Mouse (Mus musculus) cerebellum, adult 18-20 months (tissue): ENCODE results near the gene Tbc1d2.
"Not testable (repeated sequence)": the region's sequence is repeated elsewhere in the genome, so short reads cannot be mapped to it uniquely, and the experiment has no call there.

Experiments used
- DNase-seq, 2 experiments: peaks; one replicate each; pipeline ENCODE4 v3.0.0; 2021

Tbc1d2 gene

DNA sequence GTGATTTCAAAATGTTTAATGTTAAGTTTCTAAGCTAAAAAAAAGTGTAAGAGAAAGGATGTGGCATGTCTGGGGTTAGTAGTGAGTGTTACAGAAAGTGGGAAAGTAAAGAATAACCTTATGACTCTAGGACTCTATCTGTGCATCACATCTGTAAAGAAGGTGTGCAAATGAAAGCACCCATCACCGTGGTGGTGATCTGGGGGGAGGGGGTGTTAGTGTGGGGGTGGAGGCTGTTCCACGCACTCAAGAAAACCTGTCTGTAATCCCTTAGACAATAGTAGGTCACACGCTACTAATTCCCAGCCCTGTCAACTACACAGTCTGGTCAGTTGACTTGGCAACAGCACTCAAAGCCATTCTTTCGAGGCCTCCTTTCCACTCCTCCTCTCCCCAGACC lies 8.7 kb downstream of the Tbc1d2 start:
- no peak for DNase-seq

DNA sequence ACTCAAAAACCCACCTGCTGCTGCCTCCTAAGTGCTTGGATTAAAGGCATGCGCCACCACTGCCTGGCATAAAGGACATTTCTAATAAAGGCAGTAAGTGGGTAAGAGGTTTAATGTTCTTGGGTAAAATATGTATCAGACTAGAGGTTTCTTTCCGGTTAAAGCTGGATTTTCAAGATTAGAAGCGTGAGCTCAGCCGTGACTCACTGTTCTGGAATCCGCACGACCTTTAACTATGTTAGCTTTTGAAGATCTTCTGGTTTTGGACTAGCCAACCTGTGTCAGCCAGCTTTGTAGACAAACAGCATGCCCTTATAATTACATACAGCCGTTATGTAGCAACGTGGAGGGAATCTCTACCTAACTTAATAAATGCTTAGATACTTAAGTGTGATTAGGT lies 10.1 kb downstream of the Tbc1d2 start:
- DNase-seq = no peak

DNA sequence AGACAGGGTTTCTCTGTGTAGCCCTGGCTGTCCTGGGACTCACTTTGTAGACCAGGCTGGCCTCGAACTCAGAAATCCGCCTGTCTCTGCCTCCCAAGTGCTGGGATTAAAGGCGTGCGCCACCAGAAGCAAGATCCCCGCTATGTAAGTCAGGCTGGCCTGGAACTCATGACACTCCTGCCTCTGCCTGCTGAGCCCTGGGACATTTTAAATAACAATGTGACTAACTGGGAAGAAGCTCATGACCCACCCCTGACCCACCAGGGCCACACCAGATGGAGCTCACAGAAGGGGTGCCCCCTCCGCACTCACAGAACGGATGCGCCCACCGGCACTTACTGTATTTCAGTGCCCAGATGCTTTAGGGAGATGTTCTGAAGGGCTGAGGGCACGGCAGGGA lies 12.8 kb downstream of the Tbc1d2 start:
- DNase-seq = not testable (repeated sequence)

DNA sequence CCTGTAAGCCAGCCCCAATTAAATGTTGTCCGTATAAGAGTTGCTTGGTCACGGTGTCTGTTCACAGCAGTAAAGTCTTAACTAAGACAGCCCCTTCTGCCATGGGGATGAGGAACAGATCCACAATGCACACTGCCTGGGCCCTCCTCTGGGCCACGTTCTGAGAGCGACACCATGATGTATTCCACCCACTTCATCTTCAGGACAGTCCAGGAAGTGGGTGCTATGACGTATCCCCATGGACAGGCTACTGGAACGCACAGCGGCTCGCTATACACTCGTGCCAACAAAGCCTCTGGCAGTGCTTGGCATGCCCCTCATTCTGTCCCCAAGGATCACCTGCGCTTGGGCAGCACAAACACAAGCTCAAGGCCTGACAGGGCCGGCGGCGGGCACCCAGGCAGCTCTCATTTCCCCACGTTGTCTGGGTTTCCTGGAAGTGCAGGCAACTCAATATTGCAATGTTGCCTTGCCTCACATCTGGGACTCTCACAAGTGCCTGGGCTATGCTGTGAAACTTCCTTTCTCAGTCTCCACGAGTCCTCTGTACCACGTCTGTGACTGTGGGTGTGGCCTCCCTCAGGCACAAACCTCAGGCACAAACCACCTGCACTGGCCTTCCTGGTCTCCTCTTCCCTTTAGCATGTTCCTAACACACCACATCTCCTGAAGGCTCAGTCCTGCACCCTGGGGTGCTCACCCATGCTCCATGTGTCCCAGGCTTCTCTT lies 14.1 kb downstream of the Tbc1d2 start:
- DNase-seq = no peak

DNA sequence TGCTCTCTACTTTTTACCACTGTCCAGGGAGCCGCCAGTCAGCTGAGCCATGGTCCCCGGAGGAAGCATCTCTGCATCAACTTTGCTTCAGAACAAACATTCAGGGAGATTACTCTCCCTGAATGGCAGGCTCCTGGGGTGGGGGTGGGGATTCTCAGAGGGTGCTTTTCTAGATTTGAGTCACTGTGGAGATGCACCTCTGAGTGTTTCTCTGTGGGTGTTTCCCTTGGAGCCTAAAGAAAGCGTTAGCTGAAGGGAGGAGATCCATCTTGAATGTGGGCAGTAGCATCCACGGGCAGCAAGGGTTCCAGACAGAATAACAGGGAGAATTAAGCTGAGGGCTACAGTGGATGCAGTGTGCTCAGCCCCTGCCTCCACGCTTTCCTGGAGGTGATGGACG lies 15.1 kb downstream of the Tbc1d2 start:
- no peak for DNase-seq

DNA sequence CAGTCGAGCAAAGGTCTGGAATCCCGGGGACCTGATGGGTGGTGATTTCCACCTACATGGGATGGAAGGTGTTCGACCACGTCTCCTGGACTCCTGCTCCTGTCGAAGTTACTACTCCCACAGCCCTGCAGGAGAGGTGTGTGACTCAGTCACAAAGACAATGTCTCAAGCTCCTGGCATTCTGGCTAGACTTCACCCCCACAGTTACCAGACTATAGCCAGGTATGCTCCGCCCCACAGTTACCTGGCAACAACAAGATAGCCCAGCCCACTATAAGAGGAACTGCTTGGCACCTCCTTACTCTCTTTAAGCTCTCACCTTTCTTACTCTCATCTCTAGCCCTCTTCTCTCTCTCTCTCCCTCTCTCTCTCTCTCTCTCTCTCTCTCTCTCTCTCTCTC lies 16.4 kb downstream of the Tbc1d2 start:
- DNase-seq = not testable (repeated sequence)

DNA sequence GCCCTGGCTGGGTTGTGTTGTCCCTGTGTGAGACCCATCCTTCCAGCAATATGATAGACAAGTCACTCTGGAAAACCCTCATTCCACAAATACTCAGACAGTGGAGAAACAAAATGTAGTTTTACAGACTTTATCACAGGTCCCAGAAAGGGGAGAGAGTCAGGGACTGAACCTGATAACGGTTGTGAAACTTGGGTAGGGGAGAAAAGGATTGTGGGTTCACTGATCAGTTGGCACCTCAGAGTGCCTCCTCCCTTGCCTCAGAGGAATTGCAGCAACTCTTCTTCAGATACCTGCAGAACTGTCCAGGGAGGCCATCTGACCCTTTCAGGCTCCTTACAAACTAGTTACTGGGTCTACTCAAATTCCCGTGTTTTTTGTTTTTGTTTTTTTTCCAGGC lies 17.5 kb downstream of the Tbc1d2 start:
- DNase-seq = no peak

DNA sequence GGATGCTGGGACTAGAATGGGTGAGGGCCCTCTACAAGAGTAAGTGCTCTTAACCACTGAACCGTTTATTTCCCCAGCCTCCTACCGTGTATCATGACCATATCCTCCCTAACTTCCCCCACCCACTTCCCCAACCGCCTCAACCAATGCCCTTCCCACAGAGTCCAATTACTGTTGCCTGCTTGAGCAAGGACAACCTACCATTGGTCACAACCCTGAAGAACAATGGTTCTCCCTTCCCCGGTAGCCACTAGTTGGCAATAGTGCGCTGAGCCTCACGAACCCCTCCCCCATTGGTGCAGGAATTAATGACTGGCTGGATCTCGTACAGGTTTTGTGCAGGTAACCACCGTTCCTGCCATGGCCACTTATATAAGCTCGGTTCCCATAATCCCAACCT lies 19.6 kb downstream of the Tbc1d2 start:
- DNase-seq = no peak

DNA sequence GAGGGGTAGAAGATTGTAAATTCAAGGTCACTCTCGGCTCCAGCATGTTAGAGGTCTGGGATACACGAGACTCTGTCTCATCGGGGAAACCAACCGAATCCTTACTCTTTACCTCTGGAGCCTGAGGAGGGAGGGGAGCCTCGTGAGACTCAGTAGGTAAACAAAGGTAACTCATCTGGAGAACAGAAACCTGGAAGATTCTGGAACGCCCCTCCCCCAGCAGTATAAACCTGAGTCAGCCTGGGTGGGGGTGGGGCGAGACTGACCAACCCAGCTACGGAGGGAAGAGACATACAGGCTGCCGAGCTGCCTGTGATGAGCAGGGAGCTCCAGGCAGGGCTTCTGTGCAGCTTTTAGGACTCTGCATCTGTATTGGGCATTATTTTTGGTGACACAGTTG lies 21.1 kb downstream of the Tbc1d2 start:
- no peak for DNase-seq

DNA sequence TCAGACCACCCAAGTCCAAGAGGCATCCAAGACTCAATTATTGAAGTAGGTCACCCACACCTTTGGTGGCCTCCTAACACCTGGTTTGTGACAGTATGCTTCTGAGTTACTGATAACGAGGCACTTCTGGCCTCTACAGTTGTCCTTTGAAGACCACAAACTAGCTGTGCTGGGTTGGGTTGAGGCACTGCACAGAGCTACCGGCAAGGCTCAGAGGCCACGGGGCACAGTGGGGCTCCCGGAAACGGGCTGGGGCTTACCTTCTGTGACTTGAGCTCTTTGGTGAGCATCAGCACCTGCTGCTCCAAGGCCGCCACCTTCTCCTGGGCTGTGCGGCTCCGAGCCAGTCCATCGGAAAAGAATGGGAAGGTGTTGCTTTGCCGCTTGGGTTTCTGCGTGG lies 21.9 kb downstream of the Tbc1d2 start:
- no peak for DNase-seq

DNA sequence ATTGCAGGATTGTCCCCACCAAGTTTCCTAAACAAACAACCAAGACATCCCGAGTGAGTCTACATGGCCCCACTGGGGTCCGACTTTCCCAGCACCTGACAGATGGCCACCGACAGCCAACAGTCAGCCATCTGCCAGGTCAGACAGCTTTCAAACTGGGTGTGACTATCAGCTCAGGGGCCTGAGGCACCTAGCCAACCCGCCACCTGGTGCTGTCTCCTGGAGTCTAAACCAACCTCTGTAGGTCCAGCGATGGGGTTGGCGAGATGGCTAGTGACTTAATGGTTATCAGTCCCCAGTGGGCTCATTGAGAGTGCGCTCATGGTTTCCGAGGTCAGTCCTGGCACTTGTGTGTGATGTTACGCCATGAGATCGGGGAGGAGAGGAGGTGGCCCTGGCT lies 24.9 kb downstream of the Tbc1d2 start:
- peak; percentile 83 to 85 for DNase-seq

DNA sequence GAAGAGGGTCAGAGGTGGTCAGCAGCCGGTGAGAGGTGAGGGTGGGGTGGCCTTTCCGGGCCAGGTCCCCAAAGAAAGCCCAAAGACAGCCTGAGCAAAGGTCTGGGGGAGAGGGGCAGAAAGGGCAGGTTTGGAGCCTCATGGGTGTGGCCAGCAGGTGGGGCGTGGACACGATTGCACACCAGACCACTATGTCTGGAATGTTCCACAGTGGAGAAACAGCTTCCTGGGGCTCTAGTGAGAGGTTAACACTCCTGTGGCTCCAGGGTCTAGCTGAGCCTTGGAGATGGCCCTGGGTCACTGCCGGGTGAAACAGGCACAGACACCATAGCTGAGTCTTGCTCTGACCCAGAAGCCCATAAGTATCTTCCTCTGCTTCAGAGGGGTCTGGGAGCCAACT lies 27.0 kb downstream of the Tbc1d2 start:
- no peak for DNase-seq

DNA sequence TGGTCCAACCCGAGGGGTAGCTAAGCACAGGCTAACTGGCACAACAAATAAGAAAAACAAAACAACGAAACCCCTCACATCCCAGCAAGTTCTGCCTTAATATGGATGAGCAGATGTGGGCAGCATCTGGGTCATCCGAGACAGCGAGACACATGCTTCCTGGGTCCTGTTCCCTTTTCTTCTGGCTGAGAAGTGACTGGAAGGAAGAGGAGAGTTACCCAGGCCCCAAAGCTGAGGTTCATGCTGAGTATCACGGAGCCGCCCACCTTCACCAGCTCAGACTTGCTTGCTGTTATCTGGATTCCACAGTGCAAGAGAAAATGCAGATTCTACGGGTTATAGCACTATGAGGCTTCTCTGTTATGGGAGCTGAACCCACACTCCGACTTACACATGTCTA lies 29.1 kb downstream of the Tbc1d2 start:
- DNase-seq = no peak

DNA sequence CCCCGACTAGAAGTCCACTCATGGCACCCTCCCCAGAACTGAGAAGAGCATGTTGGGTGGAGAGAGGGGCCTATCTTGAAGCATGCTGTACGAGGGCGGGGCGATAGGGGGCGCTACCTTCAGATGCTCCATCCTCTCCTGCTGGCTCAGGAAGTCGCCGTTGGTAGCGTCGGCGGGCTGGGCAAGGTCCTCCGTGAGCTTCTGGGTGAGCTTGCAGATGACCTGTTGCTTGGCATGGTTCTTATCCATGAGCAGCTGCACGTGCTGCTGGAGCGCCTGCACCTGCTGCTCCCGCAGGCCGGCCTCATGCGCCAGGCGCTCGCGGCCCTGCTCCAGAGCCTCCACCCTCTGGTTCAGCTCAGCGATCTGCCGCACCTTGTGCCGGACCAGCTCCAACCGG lies 29.7 kb downstream of the Tbc1d2 start:
- DNase-seq = peak; percentile 38 to 46

DNA sequence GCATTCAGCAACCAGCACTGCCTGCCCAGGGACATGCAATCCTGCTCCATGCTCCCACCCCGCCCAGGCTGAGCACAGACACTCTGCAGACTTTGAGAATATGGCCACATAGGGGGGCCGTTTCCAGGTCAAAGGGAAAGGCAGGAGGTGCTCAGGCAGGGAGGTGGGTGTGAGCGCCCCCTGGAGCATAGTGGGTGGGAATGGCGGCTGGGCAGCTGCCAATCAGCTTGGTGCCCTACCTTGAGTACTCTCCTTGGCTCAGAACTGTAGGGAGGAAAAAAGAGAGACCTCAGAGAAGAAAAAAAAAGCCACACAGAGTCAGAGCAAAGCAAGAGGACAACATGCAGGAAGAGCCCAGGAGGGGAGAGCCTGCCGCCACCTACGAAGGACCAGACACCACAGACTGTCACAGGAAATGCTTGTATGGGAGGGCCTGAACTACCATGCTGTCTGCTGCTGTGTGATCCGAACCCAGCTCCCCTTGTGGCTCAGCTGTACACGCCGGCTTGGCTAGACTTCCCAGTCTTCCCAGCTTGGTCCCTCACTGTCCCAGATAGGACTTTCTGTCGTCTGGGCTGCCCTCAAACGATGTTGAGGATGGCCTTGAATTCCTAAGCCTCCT lies 31.7 kb downstream of the Tbc1d2 start:
- no peak for DNase-seq

DNA sequence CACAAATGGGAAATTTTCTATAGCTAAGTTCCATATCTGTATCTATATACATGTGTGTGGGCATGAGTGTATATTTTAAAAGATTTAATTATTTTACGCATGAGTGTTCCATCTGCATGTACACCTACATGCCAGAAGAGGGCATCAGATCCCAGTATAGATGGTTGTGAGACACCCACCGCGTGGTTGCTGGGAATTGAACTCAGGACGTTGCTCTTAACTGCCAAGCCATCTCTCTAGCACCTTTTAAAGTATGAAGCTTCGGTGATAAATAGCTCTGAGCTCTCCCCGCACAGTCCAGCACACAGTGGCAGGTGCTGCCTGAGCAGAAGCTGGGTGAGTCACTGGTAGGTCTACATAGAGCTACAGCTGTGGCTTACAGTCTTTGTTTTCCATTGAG lies 32.6 kb downstream of the Tbc1d2 start:
- DNase-seq = no peak

DNA sequence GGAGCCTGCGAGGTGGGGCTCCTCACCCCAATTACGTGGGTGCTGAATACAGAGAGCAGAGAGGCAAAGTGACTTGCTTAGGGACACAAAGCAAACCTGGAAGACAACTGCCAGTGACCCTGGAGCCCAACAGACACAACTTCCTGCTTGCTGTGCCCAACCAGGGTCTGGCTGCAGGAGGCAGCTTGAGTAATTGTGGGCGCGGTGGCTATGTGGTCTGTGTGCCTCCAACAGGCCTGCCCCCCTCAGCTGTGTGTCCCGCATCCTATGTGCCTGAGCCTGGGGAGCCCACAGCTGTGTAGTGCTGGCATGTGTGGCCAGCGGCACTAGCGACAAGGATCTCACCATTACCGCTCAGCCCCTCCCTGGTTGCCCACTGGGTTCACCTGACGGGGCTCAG lies 35.4 kb downstream of the Tbc1d2 start:
- no peak for DNase-seq

DNA sequence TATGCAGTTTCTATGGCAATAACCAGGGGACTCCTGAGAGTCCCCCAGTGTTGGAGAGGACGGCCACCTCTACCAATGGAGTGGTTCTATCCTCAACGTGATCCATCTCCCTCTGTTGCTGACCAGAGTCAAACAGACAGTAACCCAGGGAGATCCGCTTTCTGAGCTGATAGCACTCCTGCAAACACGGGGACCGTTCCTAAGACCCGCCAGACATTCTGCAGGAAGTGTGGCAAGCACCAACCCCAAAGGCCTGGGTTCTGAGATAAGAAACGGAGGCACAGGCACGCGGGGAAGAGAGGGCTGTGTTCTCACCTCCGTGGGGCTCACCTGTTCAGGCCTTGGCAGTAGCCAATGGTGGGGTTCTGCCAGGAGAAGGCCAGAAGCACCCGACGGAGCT lies 36.4 kb downstream of the Tbc1d2 start:
- no peak for DNase-seq

DNA sequence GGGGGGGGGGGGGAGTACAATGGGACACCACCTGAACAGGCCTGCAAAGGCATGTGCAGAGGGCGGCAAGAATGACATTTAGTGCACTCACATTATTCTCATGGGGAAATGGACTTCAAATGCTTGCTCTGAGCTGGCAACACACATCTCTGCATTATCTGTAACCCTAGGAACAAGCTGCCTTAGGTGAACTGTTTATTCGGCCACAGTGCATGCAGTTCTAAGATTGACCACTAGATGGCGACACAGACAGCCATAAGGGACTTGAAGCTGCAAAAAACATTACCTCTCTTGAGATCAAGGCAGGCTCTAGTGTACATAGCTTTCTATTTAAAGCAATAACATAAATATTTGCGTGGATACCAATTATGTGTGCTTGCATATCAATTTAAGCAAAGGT lies 38.8 kb downstream of the Tbc1d2 start:
- DNase-seq = peak; percentile 85 to 92

DNA sequence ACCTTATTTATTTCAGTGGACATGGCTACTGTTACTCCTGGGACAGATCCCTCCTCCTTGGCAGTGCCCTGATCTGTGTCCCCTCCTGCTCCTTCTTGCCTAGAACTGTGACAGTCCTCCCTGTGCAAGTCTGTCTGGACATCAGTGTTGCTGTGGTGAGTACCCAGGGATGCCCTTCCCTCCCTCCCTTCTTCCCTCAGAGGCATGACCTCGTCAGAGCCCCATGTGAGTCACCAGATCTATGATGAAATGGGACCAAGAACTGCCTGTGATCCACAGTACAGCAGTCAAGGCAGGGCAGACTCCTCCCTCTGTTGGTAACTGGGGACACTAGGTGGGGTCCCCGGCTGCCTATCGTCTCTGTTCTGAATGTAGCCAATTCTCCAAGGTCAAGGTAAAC lies 42.4 kb downstream of the Tbc1d2 start:
- DNase-seq = no peak

DNA sequence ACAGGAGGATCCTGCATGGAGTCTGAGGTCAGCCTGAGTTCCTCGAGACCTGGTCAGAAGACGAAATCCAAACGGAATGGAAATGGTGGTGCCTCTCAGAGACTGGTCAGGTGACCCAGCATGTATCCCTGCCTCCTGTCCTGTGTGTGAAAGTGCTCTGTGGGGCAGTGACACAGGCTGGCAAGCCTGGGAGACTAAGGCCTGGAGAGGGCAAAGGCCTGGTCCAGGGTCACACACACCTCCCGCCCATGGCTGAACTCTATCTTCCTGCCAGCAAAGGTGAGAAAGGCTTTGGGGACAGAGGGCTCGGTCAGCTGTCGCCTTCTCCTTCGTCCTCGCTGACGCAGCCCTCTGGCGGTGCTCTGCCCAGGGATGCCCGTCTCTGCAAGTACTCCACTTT lies 44.6 kb downstream of the Tbc1d2 start:
- DNase-seq = no peak

DNA sequence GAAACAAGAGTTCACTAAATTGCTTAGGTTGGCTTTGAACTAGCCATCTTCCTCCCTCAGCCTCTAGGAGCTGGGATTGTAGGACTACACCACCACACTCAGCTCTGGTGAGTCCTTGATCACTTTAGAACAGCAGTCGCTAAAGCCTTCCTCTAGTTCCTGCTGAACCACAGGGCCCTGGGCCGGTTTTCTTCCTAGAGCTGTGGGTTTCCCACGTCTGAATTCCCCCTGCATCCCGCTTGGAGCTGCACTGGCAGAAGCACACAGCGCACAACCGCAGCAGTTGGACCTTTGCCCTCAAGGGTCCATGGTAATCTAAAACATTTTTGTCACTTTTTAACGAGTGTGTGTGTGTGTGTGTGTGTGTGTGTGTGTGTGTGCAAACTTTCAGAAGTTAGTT lies 47.3 kb downstream of the Tbc1d2 start:
- DNase-seq = peak in 1 of 2 experiments; percentile 10

DNA sequence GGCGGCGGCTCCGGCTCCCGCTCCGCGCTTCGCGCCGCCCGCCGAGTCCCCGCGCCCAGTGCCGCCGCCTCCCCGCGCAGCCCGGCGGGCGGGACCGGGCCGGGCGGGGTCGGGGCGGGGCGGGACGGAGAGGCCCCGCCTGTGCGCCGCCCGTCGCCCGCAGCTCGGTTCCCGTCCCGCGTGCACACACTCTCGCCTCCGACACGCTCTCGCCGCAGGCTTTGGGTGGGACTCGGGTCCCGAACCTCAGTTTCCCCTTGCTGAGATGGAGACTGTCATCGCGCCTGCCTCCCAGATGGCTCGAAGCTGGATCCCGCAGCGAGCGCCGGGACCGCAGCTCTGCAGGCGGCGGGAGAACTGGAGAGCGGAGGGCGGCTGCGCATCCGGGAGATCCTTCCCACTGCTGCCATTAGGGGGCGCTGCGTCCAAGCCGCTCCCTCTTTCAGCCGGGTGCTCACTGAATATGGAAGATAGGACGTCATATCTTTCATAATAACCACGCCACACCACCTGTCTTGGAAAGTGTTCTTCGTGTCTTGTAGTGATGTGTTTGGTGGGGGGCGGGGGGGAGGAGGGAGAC lies 48.1 kb downstream of the Tbc1d2 start, which contains the start of gene Coro2a:
Gene Coro2a (minus strand): TSS at position 359 of the 580 bp plus-strand sequence.
- DNase-seq = peak; percentile 88 to 96

DNA sequence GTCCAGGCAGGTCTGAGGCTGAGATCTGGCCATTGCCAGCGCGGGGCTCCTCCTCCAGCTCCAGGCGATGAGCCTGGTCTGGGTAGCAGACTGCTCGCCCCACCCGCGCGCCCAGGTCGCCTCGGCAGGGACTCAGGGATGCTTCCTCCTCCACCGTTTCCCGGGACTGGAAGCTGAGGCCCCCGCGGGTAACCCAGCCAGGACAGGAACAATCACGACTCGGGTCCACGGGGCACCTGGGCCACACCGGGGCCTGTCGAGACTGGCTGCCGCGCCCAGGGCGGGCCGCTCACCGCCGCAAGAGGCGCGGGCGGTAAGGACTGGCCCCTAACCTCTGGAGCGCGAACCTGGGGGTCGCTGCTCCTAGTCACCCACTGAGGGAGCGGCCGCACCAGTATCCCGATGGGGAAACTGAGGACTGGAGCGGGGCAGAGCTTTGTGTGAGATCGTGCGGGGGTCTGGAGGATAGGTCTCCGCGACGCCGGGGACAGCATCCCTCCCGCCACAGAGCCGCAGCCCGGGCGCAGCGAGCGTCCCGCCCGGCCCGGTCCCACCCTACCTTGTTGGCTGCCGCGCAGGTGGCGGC lies 48.7 kb downstream of the Tbc1d2 start:
- peak; percentile 76 for DNase-seq
